Mouse (Mus musculus): ENCODE results near the gene Oas1e. TPM values are rescaled to one million over a fixed set of nuclear protein-coding genes. Genes with fewer than 3 reads are reported as not detected.

The Oas1e gene
- polyA plus RNA-seq, 1 experiment = not detected

DNA sequence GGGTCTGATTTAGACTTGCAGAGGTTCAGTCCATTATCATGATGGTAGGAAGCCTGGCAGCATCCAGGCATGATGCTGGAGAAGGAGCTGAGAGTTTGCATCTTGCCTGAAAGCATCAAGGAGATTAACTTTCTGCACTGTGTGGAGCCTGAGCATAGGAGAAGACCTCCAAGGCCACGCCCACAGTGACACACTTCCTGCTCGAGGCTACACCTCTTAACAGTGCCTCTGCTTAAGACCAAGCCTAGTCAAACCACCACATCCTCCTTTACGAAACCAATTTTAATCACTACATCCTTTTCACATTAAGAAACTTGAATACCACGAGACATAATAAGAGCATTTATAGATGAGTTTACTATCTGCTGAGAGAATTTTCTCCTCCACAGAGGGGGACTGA, 35.7 kb upstream of the Oas1e start:
- H3K4me3 ChIP-seq = no peak overlapping the region
- H3K4me2 ChIP-seq (ENCODE audit: low read depth) = no peak overlapping the region
- TF ChIP-seq REST (IDR thresholded peaks at IDR 0.05; ENCODE audit: insufficient read depth, insufficient read length) = no peak
- no peak for TF ChIP-seq CEBPB (IDR thresholded peaks at IDR 0.05; ENCODE audit: insufficient read depth, poor library complexity, severe bottlenecking)
- no peak for TF ChIP-seq SRF (IDR thresholded peaks at IDR 0.05; ENCODE audit: control insufficient read depth, insufficient read length, low read depth)
- TF ChIP-seq MYOG (IDR thresholded peaks at IDR 0.05; ENCODE audit: control insufficient read depth in 1 of 3, insufficient read depth in 1 of 3, insufficient read length in 2 of 3, low read depth in 2 of 3) = no peak
- TF ChIP-seq E2F4 (IDR thresholded peaks at IDR 0.05; ENCODE audit: insufficient read depth) = no peak
- TF ChIP-seq TCF12 (IDR thresholded peaks at IDR 0.05; ENCODE audit: insufficient read depth, poor library complexity, severe bottlenecking) = no peak
- no peak for TF ChIP-seq TCF3 (IDR thresholded peaks at IDR 0.05; ENCODE audit: insufficient read length, low read depth)
- no peak overlapping the region for H3ac ChIP-seq (ENCODE audit: control insufficient read depth, insufficient read length)
- peaks cover 4% of the 10 kb centered on the region for H3K27me3 ChIP-seq (ENCODE audit: control insufficient read depth, insufficient read depth, insufficient read length)
- no peaks in the 10 kb centered on the region for H3K79me2 ChIP-seq (ENCODE audit: control insufficient read depth, insufficient read depth)
- H3K36me3 ChIP-seq (ENCODE audit: control insufficient read depth, insufficient read depth) = no peaks in the 10 kb centered on the region

GRCm38 (mm10) chr5:120818999-120819398, 23.7 kb upstream of the Oas1e start:
- Histone ChIP-seq H3K27me3 (ENCODE audit: control insufficient read depth, insufficient read depth, insufficient read length) (no peaks in the 10 kb centered on the region), H3K36me3 (ENCODE audit: control insufficient read depth, insufficient read depth) (no peaks in the 10 kb centered on the region), H3K4me3 (no peak overlapping the region), H3ac (ENCODE audit: control insufficient read depth, insufficient read length) (no peak overlapping the region), H3K79me2 (ENCODE audit: control insufficient read depth, insufficient read depth) (no peaks in the 10 kb centered on the region), H3K4me2 (ENCODE audit: low read depth) (no peak overlapping the region)
- no peak for TF ChIP-seq POLR2A (IDR thresholded peaks at IDR 0.05; ENCODE audit: insufficient read length, low read depth)
- TF ChIP-seq CEBPB (IDR thresholded peaks at IDR 0.05; ENCODE audit: insufficient read depth, poor library complexity, severe bottlenecking) = no peak
- TF ChIP-seq REST (IDR thresholded peaks at IDR 0.05; ENCODE audit: insufficient read depth, insufficient read length) = no peak
- TF ChIP-seq MYOG (IDR thresholded peaks at IDR 0.05; ENCODE audit: control insufficient read depth in 1 of 3, insufficient read depth in 1 of 3, insufficient read length in 2 of 3, low read depth in 2 of 3) = no peak
- TF ChIP-seq MYOD1 (IDR thresholded peaks at IDR 0.05; ENCODE audit: control insufficient read depth in 1 of 3, insufficient read length in 2 of 3, low read depth in 2 of 3) = no peak
- no peak for TF ChIP-seq E2F4 (IDR thresholded peaks at IDR 0.05; ENCODE audit: insufficient read depth)
- no peak for TF ChIP-seq SRF (IDR thresholded peaks at IDR 0.05; ENCODE audit: control insufficient read depth, insufficient read length, low read depth)
- TF ChIP-seq USF1 (IDR thresholded peaks at IDR 0.05; ENCODE audit: low read depth) = no peak
- no peak for TF ChIP-seq MAX (IDR thresholded peaks at IDR 0.05; ENCODE audit: low read depth)
- no peak for TF ChIP-seq TCF12 (IDR thresholded peaks at IDR 0.05; ENCODE audit: insufficient read depth, poor library complexity, severe bottlenecking)
- no peak for TF ChIP-seq TCF3 (IDR thresholded peaks at IDR 0.05; ENCODE audit: insufficient read length, low read depth)
- TF ChIP-seq POLR2AphosphoS2 (IDR thresholded peaks at IDR 0.05; ENCODE audit: insufficient read length, low read depth) = no peak

DNA sequence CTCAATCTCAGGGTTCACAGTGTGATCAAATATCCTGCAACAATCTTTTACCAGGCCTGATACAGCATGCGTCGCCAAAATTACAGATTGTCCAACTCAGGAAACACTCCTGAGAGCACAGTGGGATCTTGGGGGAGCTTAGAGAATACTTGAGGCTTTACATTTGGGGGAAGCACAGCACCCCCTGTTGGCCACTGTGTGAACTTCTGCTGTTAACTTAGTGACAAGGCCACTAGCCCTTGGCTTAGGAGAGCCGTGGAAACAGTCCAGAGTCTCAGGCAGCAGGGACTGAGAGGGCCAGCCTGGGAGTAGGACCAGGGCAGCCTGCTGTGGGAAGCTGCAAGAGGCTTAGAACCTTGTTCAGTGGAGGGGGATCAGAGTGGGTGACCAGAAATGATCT, 20.6 kb upstream of the Oas1e start:
- H3K4me2 ChIP-seq (ENCODE audit: low read depth) = no peak overlapping the region
- H3K36me3 ChIP-seq (ENCODE audit: control insufficient read depth, insufficient read depth) = no peaks in the 10 kb centered on the region
- H3K27me3 ChIP-seq (ENCODE audit: control insufficient read depth, insufficient read depth, insufficient read length) = no peaks in the 10 kb centered on the region
- no peaks in the 10 kb centered on the region for H3K79me2 ChIP-seq (ENCODE audit: control insufficient read depth, insufficient read depth)
- no peak overlapping the region for H3ac ChIP-seq (ENCODE audit: control insufficient read depth, insufficient read length)
- no peak overlapping the region for H3K4me3 ChIP-seq
- no peak for TF ChIP-seq CEBPB (IDR thresholded peaks at IDR 0.05; ENCODE audit: insufficient read depth, poor library complexity, severe bottlenecking)
- no peak for TF ChIP-seq E2F4 (IDR thresholded peaks at IDR 0.05; ENCODE audit: insufficient read depth)
- no peak for TF ChIP-seq TCF12 (IDR thresholded peaks at IDR 0.05; ENCODE audit: insufficient read depth, poor library complexity, severe bottlenecking)
- TF ChIP-seq SRF (IDR thresholded peaks at IDR 0.05; ENCODE audit: control insufficient read depth, insufficient read length, low read depth) = no peak
- no peak for TF ChIP-seq USF1 (IDR thresholded peaks at IDR 0.05; ENCODE audit: low read depth)
- TF ChIP-seq TCF3 (IDR thresholded peaks at IDR 0.05; ENCODE audit: insufficient read length, low read depth) = no peak
- no peak for TF ChIP-seq MAX (IDR thresholded peaks at IDR 0.05; ENCODE audit: low read depth)
- TF ChIP-seq POLR2A (IDR thresholded peaks at IDR 0.05; ENCODE audit: insufficient read length, low read depth) = no peak
- no peak for TF ChIP-seq POLR2AphosphoS2 (IDR thresholded peaks at IDR 0.05; ENCODE audit: insufficient read length, low read depth)
- no peak for TF ChIP-seq MYOD1 (IDR thresholded peaks at IDR 0.05; ENCODE audit: control insufficient read depth in 1 of 3, insufficient read length in 2 of 3, low read depth in 2 of 3)

DNA sequence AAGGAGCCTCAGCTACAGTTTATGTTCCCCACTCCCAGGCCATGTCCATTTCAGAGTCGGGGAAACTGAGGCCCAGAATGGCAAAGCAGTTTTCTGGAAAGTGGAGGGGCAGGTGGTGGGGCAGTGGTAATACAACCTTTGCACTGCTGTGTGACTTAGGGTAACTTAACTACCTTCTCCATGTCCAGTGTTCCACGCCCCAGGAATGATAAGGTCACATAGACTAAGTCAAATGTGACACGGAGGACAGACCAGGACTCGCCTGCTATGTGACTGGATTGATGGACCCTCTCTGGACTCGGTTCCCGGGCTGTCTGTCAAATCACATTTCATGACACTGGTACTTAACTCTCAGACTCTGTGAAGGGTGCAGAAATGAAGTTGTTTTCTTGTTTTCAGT, 17.7 kb upstream of the Oas1e start:
- H3K79me2 ChIP-seq (ENCODE audit: control insufficient read depth, insufficient read depth) = no peaks in the 10 kb centered on the region
- no peaks in the 10 kb centered on the region for H3K36me3 ChIP-seq (ENCODE audit: control insufficient read depth, insufficient read depth)
- peak overlapping the region; percentile 84 for H3K4me2 ChIP-seq (ENCODE audit: low read depth)
- H3K4me3 ChIP-seq = peak overlapping the region; percentile 19
- H3K27me3 ChIP-seq (ENCODE audit: control insufficient read depth, insufficient read depth, insufficient read length) = no peaks in the 10 kb centered on the region
- no peak for TF ChIP-seq POLR2A (IDR thresholded peaks at IDR 0.05; ENCODE audit: insufficient read length, low read depth)
- H3ac ChIP-seq (ENCODE audit: control insufficient read depth, insufficient read length) = no peak overlapping the region

GRCm38 (mm10) chr5:120811951-120812819, 16.9 kb upstream of the Oas1e start, which contains the start of gene Oas1c:
TSS of gene Oas1c (minus strand) at chr5:120812514.
- TF ChIP-seq TCF12 (IDR thresholded peaks at IDR 0.05; ENCODE audit: insufficient read depth, poor library complexity, severe bottlenecking) (no peak), POLR2AphosphoS2 (IDR thresholded peaks at IDR 0.05; ENCODE audit: insufficient read length, low read depth) (no peak), SRF (IDR thresholded peaks at IDR 0.05; ENCODE audit: control insufficient read depth, insufficient read length, low read depth) (no peak), USF1 (IDR thresholded peaks at IDR 0.05; ENCODE audit: low read depth) (no peak), POLR2A (IDR thresholded peaks at IDR 0.05; ENCODE audit: insufficient read length, low read depth) (no peak), MYOD1 (IDR thresholded peaks at IDR 0.05; ENCODE audit: control insufficient read depth in 1 of 3, insufficient read length in 2 of 3, low read depth in 2 of 3) (no peak), REST (IDR thresholded peaks at IDR 0.05; ENCODE audit: insufficient read depth, insufficient read length) (no peak), TCF3 (IDR thresholded peaks at IDR 0.05; ENCODE audit: insufficient read length, low read depth) (no peak), E2F4 (IDR thresholded peaks at IDR 0.05; ENCODE audit: insufficient read depth) (no peak), MYOG (IDR thresholded peaks at IDR 0.05; ENCODE audit: control insufficient read depth in 1 of 3, insufficient read depth in 1 of 3, insufficient read length in 2 of 3, low read depth in 2 of 3) (no peak), CEBPB (IDR thresholded peaks at IDR 0.05; ENCODE audit: insufficient read depth, poor library complexity, severe bottlenecking) (no peak), MAX (IDR thresholded peaks at IDR 0.05; ENCODE audit: low read depth) (no peak)
- Histone ChIP-seq H3K4me3 (peak within 1 kb of the TSS; percentile 19), H3K4me2 (ENCODE audit: low read depth) (peak within 1 kb of the TSS; percentile 84), H3K36me3 (ENCODE audit: control insufficient read depth, insufficient read depth) (no peaks in the 10 kb centered on the region), H3K79me2 (ENCODE audit: control insufficient read depth, insufficient read depth) (no peaks in the 10 kb centered on the region), H3ac (ENCODE audit: control insufficient read depth, insufficient read length) (no peak within 1 kb of the TSS), H3K27me3 (ENCODE audit: control insufficient read depth, insufficient read depth, insufficient read length) (no peaks in the 10 kb centered on the region)
